ENCODE assay signal across 8 mouse cellular contexts in genomic region chr1:75505159-75505955, GRCm38 (mm10). TPM values are rescaled to one million over a fixed set of nuclear protein-coding genes. Genes with fewer than 3 reads are reported as not detected.
DNase-seq lines count a peak whose midpoint lies in the region; ATAC-seq lines count a peak whose summit lies in the region.

No protein-coding gene starts in this region.

- under 1% methylated on average over 81 of the region's 84 CpGs for WGBS in hindbrain, embryonic 11.5 days

- ATAC-seq in hindbrain, embryonic 11.5 days (ENCODE audit: low FRiP score), result peak; percentile 63
- ATAC-seq in activated CD4-positive, CD25-positive, alpha-beta regulatory T cell, adult 4 months, result no peak

- no peaks in the 10 kb centered on the region for H3K36me3 ChIP-seq in hindbrain, embryonic 11.5 days (ENCODE audit: control insufficient read depth, insufficient read depth, low read length)

- peak overlapping the region; percentile 83 for H3K9ac ChIP-seq in hindbrain, embryonic 11.5 days (ENCODE audit: low read depth, low read length)

- H3K27me3 ChIP-seq in hindbrain, embryonic 11.5 days (ENCODE audit: control insufficient read depth, insufficient read depth, low read length), result peaks cover 13% of the 10 kb centered on the region

- peak overlapping the region; percentile 82 for H3K4me3 ChIP-seq in hindbrain, embryonic 11.5 days (ENCODE audit: low read depth, low read length)

- H3K9me3 ChIP-seq in hindbrain, embryonic 11.5 days (ENCODE audit: control insufficient read depth, low read length), result no peaks in the 10 kb centered on the region

- H3K27ac ChIP-seq in hindbrain, embryonic 11.5 days (ENCODE audit: low read depth, low read length), result peak overlapping the region; percentile 76

- DNase-seq in T-cell, adult 2 months (ENCODE audit: low spot score), result peak; percentile 53
- peak; percentile 90 to 91 for DNase-seq in cerebellum, postnatal 10 days
- peak; percentile 73 to 78 for DNase-seq in frontal cortex, postnatal 14 days (ENCODE audit: low spot score in 2 of 2)
- peak; percentile 72 for DNase-seq in hindbrain, embryonic 11.5 days (ENCODE audit: low spot score)
- peak; percentile 74 to 89 for DNase-seq in left cerebral cortex, adult 18-20 months (ENCODE audit: low spot score in 2 of 2)
- peak; percentile 61 for DNase-seq in lung, postnatal 36 days
- DNase-seq in right cerebral cortex, postnatal 36 days (ENCODE audit: low spot score in 2 of 2), result peak; percentile 80 to 83

- peak overlapping the region; percentile 95 for H3K4me2 ChIP-seq in hindbrain, embryonic 11.5 days (replicated peaks; ENCODE audit: low read depth, low read length)

- H3K4me1 ChIP-seq in hindbrain, embryonic 11.5 days (replicated peaks; ENCODE audit: control insufficient read depth, insufficient read depth, low read length), result 0 out of 2 replicates have a peak, but pooled peaks cover 4% of the 10 kb centered on the region

RNA-seq across cellular contexts. Expression of gene Obsl1, which starts 0.9 kb away (rescaled TPM):
- 34.0 and 34.4 TPM in 2 replicates for polyA plus RNA-seq in hindbrain, embryonic 11.5 days (2014; fragmentation: Nextera tagmentation; extraction: Ambion mirVana)
- total RNA-seq in left cerebral cortex, adult 18-20 months (2021), result 10 to 100 TPM; 26.6 to 29.6 TPM
- polyA plus RNA-seq in activated CD4-positive, CD25-positive, alpha-beta regulatory T cell, adult 4 months (2017; shearing (Covaris generic)), result not detected

RNA-seq across cellular contexts. Expression of gene Inha, which starts 1.5 kb away (rescaled TPM):
- 1.3 and 2.0 TPM in 2 replicates for polyA plus RNA-seq in hindbrain, embryonic 11.5 days (2014; fragmentation: Nextera tagmentation; extraction: Ambion mirVana)
- total RNA-seq in left cerebral cortex, adult 18-20 months (2021), result 10 to 100 TPM; 21.5 to 25.2 TPM
- not detected for polyA plus RNA-seq in activated CD4-positive, CD25-positive, alpha-beta regulatory T cell, adult 4 months (2017; shearing (Covaris generic))

RNA-seq across cellular contexts. Expression of gene Stk11ip, which starts 16.0 kb away (rescaled TPM):
- polyA plus RNA-seq in hindbrain, embryonic 11.5 days (2014; fragmentation: Nextera tagmentation; extraction: Ambion mirVana), result 11.8 and 13.4 TPM in 2 replicates
- total RNA-seq in left cerebral cortex, adult 18-20 months (2021), result 10 to 100 TPM; 30.9 to 34.9 TPM
- 1 to 10 TPM; 7.7 to 9.4 TPM for polyA plus RNA-seq in activated CD4-positive, CD25-positive, alpha-beta regulatory T cell, adult 4 months (2017; shearing (Covaris generic))

RNA-seq across cellular contexts. Expression of gene Tmem198, which starts 26.0 kb away (rescaled TPM):
- 11.1 and 11.6 TPM in 2 replicates for polyA plus RNA-seq in hindbrain, embryonic 11.5 days (2014; fragmentation: Nextera tagmentation; extraction: Ambion mirVana)
- total RNA-seq in left cerebral cortex, adult 18-20 months (2021), result 100 to 1,000 TPM in 1 of 2 experiments, 10 to 100 TPM in 1; 93.8 to 107 TPM
- under 1 TPM in 1 of 2 experiments, not detected in 1; 0.40 TPM for polyA plus RNA-seq in activated CD4-positive, CD25-positive, alpha-beta regulatory T cell, adult 4 months (2017; shearing (Covaris generic))

RNA-seq across cellular contexts. Expression of gene Chpf, which starts 26.2 kb away (rescaled TPM):
- polyA plus RNA-seq in hindbrain, embryonic 11.5 days (2014; fragmentation: Nextera tagmentation; extraction: Ambion mirVana), result 17.8 and 20.2 TPM in 2 replicates
- 10 to 100 TPM; 87.2 to 93.6 TPM for total RNA-seq in left cerebral cortex, adult 18-20 months (2021)
- 1 to 10 TPM; 4.0 to 5.3 TPM for polyA plus RNA-seq in activated CD4-positive, CD25-positive, alpha-beta regulatory T cell, adult 4 months (2017; shearing (Covaris generic))

Comparison
In these comparisons a context has a peak if more than half of its experiments do, and no peak if none do; other contexts are left out.
1. RNA of gene Obsl1, which starts 0.9 kb away (polyA plus RNA-seq): 34.0 to 34.4 TPM in hindbrain, embryonic 11.5 days; not detected in activated CD4-positive, CD25-positive, alpha-beta regulatory T cell, adult 4 months; every median in the first group is over 10 times any median in the second.
2. Peak in every context shown above with its lines, with median percentiles within 50 percentile points of each other: DNase-seq.